Mouse (Mus musculus) liver, embryonic 13.5 days (tissue): ENCODE results near the gene Fam53b. TPM values are rescaled to one million over a fixed set of nuclear protein-coding genes. Genes with fewer than 3 reads are reported as not detected.

Experiments used
- ATAC-seq: fragments of 200-750 bp; cut with Nextera tagmentation; 2 replicates; pipeline ENCODE4 v1.8.0; 2017; ENCODE audit warnings: low read depth, mild to moderate bottlenecking, moderate number of reproducible peaks, moderate library complexity
- DNase-seq: peaks from one replicate; pipeline ENCODE4 v3.0.0; 2022
- H3K27ac ChIP-seq: fragments of 300-500 bp; sonication (generic); 2 replicates; pipeline ENCODE4 v1.5.1; 2015; ENCODE audit warnings: moderate library complexity, mild to moderate bottlenecking, inconsistent platforms
- H3K27me3 ChIP-seq: fragments of 300-500 bp; sonication (generic); 2 replicates; pipeline ENCODE4 v1.6.1; 2015; ENCODE audit warnings: mild to moderate bottlenecking, inconsistent platforms
- H3K36me3 ChIP-seq: fragments of 300-500 bp; sonication (generic); 2 replicates; pipeline ENCODE4 v1.6.1; 2015; ENCODE audit warnings: mild to moderate bottlenecking, inconsistent platforms
- H3K4me1 ChIP-seq: fragments of 300-500 bp; sonication (generic); replicated peaks from 2 replicates; pipeline ENCODE4 v1.6.1; 2015; ENCODE audit warnings: inconsistent platforms
- H3K4me2 ChIP-seq: fragments of 300-500 bp; sonication (generic); 2 replicates; pipeline ENCODE4 v1.6.1; 2015; ENCODE audit warnings: inconsistent platforms, mild to moderate bottlenecking, moderate library complexity
- H3K4me3 ChIP-seq: fragments of 300-500 bp; sonication (generic); replicated peaks from 2 replicates; pipeline ENCODE4 v1.5.1; 2015; ENCODE audit warnings: mild to moderate bottlenecking, inconsistent platforms
- H3K9ac ChIP-seq: fragments of 300-500 bp; sonication (generic); 2 replicates; pipeline ENCODE4 v1.6.1; 2015; ENCODE audit warnings: mild to moderate bottlenecking, inconsistent platforms
- H3K9me3 ChIP-seq: fragments of 300-500 bp; sonication (generic); replicated peaks from 2 replicates; pipeline ENCODE4 v1.6.1; 2016; ENCODE audit warnings: inconsistent platforms
- WGBS: fragments of 180-500 bp; shearing (Covaris S2); methylation state at CpG from one replicate; pipeline ENCODE4 v1.1.7; 2015; ENCODE audit not compliant: insufficient replicate concordance; 5-methylcytosine and 5-hydroxymethylcytosine counted together
- polyA plus RNA-seq: library from polyadenylated mRNA; unstranded; fragments of >200 nt; fragmentation: Nextera tagmentation; extraction: Ambion mirVana; gene quantifications from 2 replicates; pipeline ENCODE4 v1.2.1, GENCODE M21; 2015

Fam53b gene
- polyA plus RNA-seq, 1 experiment from 2014 or later, result 19.1 TPM

- Histone ChIP-seq H3K9me3 (no peaks in the 10 kb centered on the region), H3K4me3 (no peak overlapping the region), H3K4me1 (peaks cover 65% of the 10 kb centered on the region), H3K27me3 (no peaks in the 10 kb centered on the region), H3K27ac (peak overlapping the region; percentile 82; the same call in 1 of the 2 replicates), H3K36me3 (peaks cover 77% of the 10 kb centered on the region), H3K9ac (no peak overlapping the region), H3K4me2 (no peak overlapping the region)
- DNase-seq (no peak), ATAC-seq (no peak)
- WGBS, result 63% methylated on average over 6 of the region's 6 CpGs
Measured at GRCm38 (mm10) chr7:132714236-132714923, 99.3 kb downstream of the Fam53b start.

GRCm38 (mm10) chr7:132713483-132714126 lies 100.1 kb downstream of the Fam53b start:
- peak overlapping the region; percentile 82 for H3K27ac ChIP-seq
- no peaks in the 10 kb centered on the region for H3K27me3 ChIP-seq
- no peak overlapping the region for H3K4me3 ChIP-seq
- H3K9ac ChIP-seq, result peak overlapping the region; percentile 34
- ATAC-seq (no peak), DNase-seq (no peak)
- H3K36me3 ChIP-seq, result peaks cover 70% of the 10 kb centered on the region
- WGBS, result 42% methylated on average over 8 of the region's 8 CpGs
- peaks cover 61% of the 10 kb centered on the region for H3K4me1 ChIP-seq
- 0 out of 2 replicates have a peak overlapping the region, but pooled peaks have one; percentile 4 for H3K4me2 ChIP-seq
- no peaks in the 10 kb centered on the region for H3K9me3 ChIP-seq

GRCm38 (mm10) chr7:132712956-132713355 lies 100.7 kb downstream of the Fam53b start:
- H3K9ac ChIP-seq, result peak overlapping the region; percentile 34; the same call in 1 of the 2 replicates

GRCm38 (mm10) chr7:132712044-132712708 lies 101.5 kb downstream of the Fam53b start:
- 67% methylated on average over 16 of the region's 16 CpGs for WGBS
- H3K4me3 ChIP-seq, result no peak overlapping the region
- no peaks in the 10 kb centered on the region for H3K9me3 ChIP-seq
- 0 out of 2 replicates have a peak overlapping the region, but pooled peaks have one; percentile 23 for H3K27ac ChIP-seq
- H3K36me3 ChIP-seq, result peaks cover 61% of the 10 kb centered on the region
- no peaks in the 10 kb centered on the region for H3K27me3 ChIP-seq
- peaks cover 49% of the 10 kb centered on the region for H3K4me1 ChIP-seq
- peak; percentile 24; the same call in 1 of the 2 replicates for ATAC-seq
- no peak for DNase-seq
- 0 out of 2 replicates have a peak overlapping the region, but pooled peaks have one; percentile 6 for H3K4me2 ChIP-seq
- H3K9ac ChIP-seq, result no peak overlapping the region

More at GRCm38 (mm10) chr7:132712956-132713355, 100.7 kb downstream of the Fam53b start:
- Histone ChIP-seq H3K4me3 (no peak overlapping the region), H3K9me3 (no peaks in the 10 kb centered on the region), H3K36me3 (peaks cover 67% of the 10 kb centered on the region), H3K27ac (peak overlapping the region; percentile 82), H3K27me3 (no peaks in the 10 kb centered on the region), H3K4me2 (no peak overlapping the region), H3K4me1 (peaks cover 54% of the 10 kb centered on the region)
- ATAC-seq (no peak), DNase-seq (no peak)
- 53% methylated on average over 7 of the region's 7 CpGs for WGBS

- H3K9me3 ChIP-seq, result no peaks in the 10 kb centered on the region
- no peak overlapping the region for H3K4me3 ChIP-seq
- no peak overlapping the region for H3K9ac ChIP-seq
- 82% methylated on average over 9 of the region's 9 CpGs for WGBS
- H3K36me3 ChIP-seq, result peaks cover 61% of the 10 kb centered on the region
- no peak overlapping the region for H3K27ac ChIP-seq
- ATAC-seq (no peak), DNase-seq (no peak)
- no peak overlapping the region for H3K4me2 ChIP-seq
- no peaks in the 10 kb centered on the region for H3K27me3 ChIP-seq
- peaks cover 45% of the 10 kb centered on the region for H3K4me1 ChIP-seq
Measured at GRCm38 (mm10) chr7:132711579-132711978, 102.1 kb downstream of the Fam53b start.

GRCm38 (mm10) chr7:132705130-132705529 lies 108.6 kb downstream of the Fam53b start:
- Histone ChIP-seq H3K9ac (no peak overlapping the region), H3K4me2 (no peak overlapping the region), H3K27ac (no peak overlapping the region), H3K36me3 (no peaks in the 10 kb centered on the region), H3K27me3 (no peaks in the 10 kb centered on the region), H3K9me3 (no peaks in the 10 kb centered on the region), H3K4me1 (peaks cover 10% of the 10 kb centered on the region), H3K4me3 (no peak overlapping the region)
- DNase-seq (no peak), ATAC-seq (no peak)
- WGBS, result 74% methylated on average over 7 of the region's 7 CpGs

- H3K9me3 ChIP-seq, result no peaks in the 10 kb centered on the region
- peaks cover 17% of the 10 kb centered on the region for H3K4me1 ChIP-seq
- no peak overlapping the region for H3K27ac ChIP-seq
- H3K4me2 ChIP-seq, result no peak overlapping the region
- no peaks in the 10 kb centered on the region for H3K36me3 ChIP-seq
- no peak overlapping the region for H3K4me3 ChIP-seq
- 76% methylated on average over 8 of the region's 8 CpGs for WGBS
- no peak for DNase-seq
- no peak overlapping the region for H3K9ac ChIP-seq
- no peaks in the 10 kb centered on the region for H3K27me3 ChIP-seq
- ATAC-seq, result no peak
Measured at GRCm38 (mm10) chr7:132704310-132704875, 109.3 kb downstream of the Fam53b start.

- Histone ChIP-seq H3K36me3 (no peaks in the 10 kb centered on the region), H3K4me3 (no peak overlapping the region), H3K9ac (no peak overlapping the region), H3K4me2 (no peak overlapping the region), H3K27ac (no peak overlapping the region), H3K9me3 (no peaks in the 10 kb centered on the region), H3K27me3 (no peaks in the 10 kb centered on the region), H3K4me1 (peaks cover 19% of the 10 kb centered on the region)
- no peak for DNase-seq
- 68% methylated on average over 9 of the region's 9 CpGs for WGBS
- no peak for ATAC-seq
Measured at GRCm38 (mm10) chr7:132703515-132704309, 110.0 kb downstream of the Fam53b start.

- Histone ChIP-seq H3K27ac (no peak overlapping the region), H3K4me1 (peaks cover 18% of the 10 kb centered on the region), H3K36me3 (no peaks in the 10 kb centered on the region), H3K9ac (no peak overlapping the region), H3K4me2 (no peak overlapping the region), H3K9me3 (no peaks in the 10 kb centered on the region), H3K4me3 (no peak overlapping the region), H3K27me3 (no peaks in the 10 kb centered on the region)
- 50% methylated on average over 5 of the region's 5 CpGs for WGBS
- DNase-seq (no peak), ATAC-seq (no peak)
Measured at GRCm38 (mm10) chr7:132702492-132703070, 111.1 kb downstream of the Fam53b start.

- WGBS, result 66% methylated on average over 3 of the region's 3 CpGs
- ATAC-seq (no peak), DNase-seq (no peak)
- peaks cover 16% of the 10 kb centered on the region for H3K4me1 ChIP-seq
- H3K4me2 ChIP-seq, result no peak overlapping the region
- no peaks in the 10 kb centered on the region for H3K36me3 ChIP-seq
- H3K27ac ChIP-seq, result no peak overlapping the region
- no peak overlapping the region for H3K4me3 ChIP-seq
- H3K9ac ChIP-seq, result no peak overlapping the region
- H3K27me3 ChIP-seq, result no peaks in the 10 kb centered on the region
- no peaks in the 10 kb centered on the region for H3K9me3 ChIP-seq
Measured at GRCm38 (mm10) chr7:132702024-132702423, 111.7 kb downstream of the Fam53b start.
